Mouse (Mus musculus) left cerebral cortex, postnatal 4 days (tissue): ENCODE data around the gene Nrbp1. TPM values are rescaled to one million over a fixed set of nuclear protein-coding genes. Genes with fewer than 3 reads are reported as not detected.
A peak's percentile ranks its signal among the peaks of the same experiment; 100 is the strongest.

Source experiments
- DNase-seq: peaks from one replicate; pipeline ENCODE4 v3.0.0-alpha.2; 2022
- intact Hi-C: fragments of 180-260 bp; cut with DNase I; formaldehyde crosslinking; loops from one replicate; pipeline ENCODE4 v1.15.1; 2025
- total RNA-seq, 2 experiments: library from RNA; stranded (reverse); gene quantifications; 2 replicates each; pipeline ENCODE4 v1.2.3; 2021

Nrbp1 gene
- total RNA-seq, 2 experiments from 2014 or later = 91.8 to 94.3 TPM

GRCm38 (mm10) chr5:31255381-31255780, 14.7 kb downstream of the Nrbp1 start:
- intact Hi-C loops = no loop called here

DNA sequence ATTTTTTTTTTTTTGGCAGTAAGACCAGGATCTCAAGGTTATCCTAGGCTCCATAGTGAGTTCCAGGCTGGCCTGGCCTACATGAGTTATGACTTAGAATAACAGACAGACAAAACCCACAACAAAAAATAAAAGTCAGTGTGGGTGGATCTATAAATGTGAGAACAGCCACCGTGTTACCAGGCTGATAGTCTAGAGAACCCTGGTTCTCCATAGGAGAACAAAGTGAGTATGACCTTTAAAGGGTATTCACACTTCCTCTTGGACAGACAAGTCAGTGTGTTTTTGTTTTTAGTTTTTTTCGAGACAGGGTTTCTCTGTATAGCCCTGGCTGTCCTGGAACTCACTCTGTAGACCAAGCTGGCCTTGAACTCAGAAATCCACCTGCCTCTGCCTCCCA, 15.3 kb downstream of the Nrbp1 start:
- intact Hi-C loops = no loop called here
- DNase-seq = no peak

More at GRCm38 (mm10) chr5:31255381-31255780, 14.7 kb downstream of the Nrbp1 start:
- DNase-seq = no peak

DNA sequence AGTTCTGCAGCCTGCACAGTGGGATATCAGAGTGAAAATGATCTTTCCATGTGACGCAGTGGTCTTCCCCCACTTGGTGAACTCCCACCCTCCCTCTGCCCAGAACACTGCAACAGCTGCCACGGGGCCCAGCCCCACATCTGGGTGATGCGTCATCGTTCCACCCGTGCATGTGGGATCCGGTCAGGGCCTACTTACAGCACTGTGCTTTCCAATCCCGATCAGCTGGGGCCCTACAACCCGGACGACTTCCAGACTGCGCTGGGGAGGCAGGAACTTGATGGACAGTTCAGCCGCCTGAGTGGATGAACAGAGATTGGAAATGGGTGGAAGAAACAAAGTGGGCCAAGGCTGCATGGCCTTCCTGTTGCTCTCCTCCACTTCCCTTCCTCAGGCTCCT, 17.0 kb downstream of the Nrbp1 start:
- intact Hi-C loops = no loop called here
- no peak for DNase-seq

- DNase-seq = no peak
- intact Hi-C loops = no loop called here
These were observed 25.4 kb downstream of the Nrbp1 start for GRCm38 (mm10) chr5:31266101-31266500.

- intact Hi-C loops = no loop called here
- no peak for DNase-seq
These were observed 27.0 kb downstream of the Nrbp1 start for GRCm38 (mm10) chr5:31267686-31268085.

DNA sequence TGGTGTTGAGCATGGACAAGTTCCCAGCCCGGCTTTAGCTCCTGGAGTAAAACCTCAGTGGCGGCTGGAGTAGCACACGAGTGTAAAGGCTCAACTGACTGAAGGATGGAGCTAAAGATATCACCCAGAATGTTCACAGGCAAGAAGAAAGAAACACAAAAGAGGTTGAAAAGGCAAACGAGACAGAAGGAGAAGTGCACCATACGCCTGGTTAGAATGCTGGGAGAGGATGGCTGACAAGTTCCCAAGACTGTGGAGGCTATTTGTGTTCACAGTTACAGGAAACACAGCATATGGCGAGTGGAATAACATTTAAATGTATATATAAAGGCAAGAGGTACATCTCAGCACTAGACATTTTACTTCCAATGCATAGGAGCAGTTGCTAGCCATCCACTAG, 32.4 kb downstream of the Nrbp1 start:
- intact Hi-C loops = loop anchor here (10.0 kb wide), 1 partner anchor 202 kb away; no protein-coding TSS in a partner anchor
- DNase-seq = no peak

GRCm38 (mm10) chr5:31279245-31279988, 38.8 kb downstream of the Nrbp1 start:
- intact Hi-C loops = loop anchor here (10.0 kb wide), 1 partner anchor 195 kb away; no protein-coding TSS in a partner anchor
- no peak for DNase-seq

DNA sequence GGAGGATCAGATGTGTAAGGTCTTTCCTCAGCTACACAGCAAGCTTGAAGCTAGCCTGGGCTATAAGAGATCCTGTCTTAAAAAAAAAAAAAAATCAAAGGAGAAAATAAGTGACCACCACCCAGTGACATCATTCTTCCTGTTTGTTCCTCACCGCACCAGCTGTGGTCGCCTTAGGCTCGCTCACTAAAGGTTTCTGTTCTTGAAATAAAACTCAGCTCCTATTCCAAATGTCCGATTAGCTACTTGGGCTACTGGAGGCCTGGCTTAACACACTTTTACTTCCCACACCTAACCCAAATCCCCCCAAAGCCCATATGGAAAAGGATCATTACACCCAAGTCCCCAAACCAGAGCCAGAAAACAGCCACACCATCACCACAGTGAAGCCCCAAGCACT, 47.6 kb downstream of the Nrbp1 start:
- DNase-seq = no peak
- intact Hi-C loops = no loop called here

DNA sequence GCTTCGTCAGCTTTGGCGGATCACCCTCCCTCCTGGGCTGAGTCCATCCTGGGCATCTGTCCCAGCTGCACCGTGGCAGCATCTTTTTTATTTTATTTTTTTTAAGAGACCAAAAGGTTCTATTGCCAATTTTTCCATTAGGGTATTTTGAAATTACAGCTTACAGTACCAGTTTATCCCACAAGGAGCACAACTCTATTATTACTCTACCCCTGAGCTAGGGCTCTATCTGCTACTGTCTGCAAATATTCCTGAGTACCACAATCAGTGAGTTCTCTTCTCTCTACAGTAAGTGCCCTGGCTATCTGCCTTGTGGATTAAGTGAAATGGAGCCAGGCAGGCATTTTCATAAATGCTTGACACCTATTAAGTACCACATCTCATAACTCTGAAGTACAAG, 48.0 kb downstream of the Nrbp1 start:
- intact Hi-C loops = no loop called here

GRCm38 (mm10) chr5:31289626-31290230, 49.1 kb downstream of the Nrbp1 start:
- DNase-seq = no peak
- intact Hi-C loops = no loop called here

More for the DNA sequence above, 48.0 kb downstream of the Nrbp1 start:
- DNase-seq = no peak

DNA sequence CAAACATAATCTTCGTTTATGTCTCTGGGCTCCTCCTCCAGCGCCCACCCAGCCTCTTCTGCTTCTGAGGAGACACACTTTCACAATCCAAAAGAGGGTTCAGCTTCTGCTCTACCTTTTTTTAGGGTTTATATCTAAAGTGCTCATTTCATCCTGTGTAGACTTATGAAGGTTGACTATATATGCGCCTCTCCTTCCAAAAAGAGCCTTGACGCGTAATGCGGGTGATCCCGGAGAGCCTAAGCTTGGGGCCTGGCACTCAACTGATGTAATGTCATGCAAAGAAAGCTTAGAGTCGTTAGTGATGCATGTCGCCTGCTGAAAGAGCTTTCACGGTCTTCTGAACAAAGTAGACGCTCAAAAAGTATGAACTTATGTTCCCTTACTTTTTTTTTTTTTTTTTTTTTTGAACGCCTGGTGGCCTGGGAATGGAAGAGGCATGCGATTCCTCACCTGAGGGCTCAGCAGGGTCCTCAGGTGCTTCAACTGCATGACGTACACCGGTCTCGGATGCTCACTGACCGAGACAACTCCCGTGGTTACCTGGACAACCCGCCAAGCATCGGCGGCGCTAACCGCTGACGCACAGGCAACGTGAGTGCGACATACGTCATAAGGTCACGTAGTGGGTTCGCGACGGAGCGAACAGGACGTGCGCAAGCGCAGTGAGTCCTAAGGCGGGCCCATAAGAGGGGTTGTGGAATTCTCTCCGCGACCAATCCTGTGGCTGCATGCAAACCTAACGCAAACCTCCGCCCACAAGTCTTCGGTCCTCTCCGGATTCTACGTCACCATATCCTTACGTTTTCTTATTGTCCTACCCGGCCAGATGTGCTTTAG, 50.1 kb downstream of the Nrbp1 start, which contains the start of gene Ift172:
Ift172 (minus strand) TSS at position 596 of the 840 bp plus-strand sequence.
- intact Hi-C loops = no loop called here

GRCm38 (mm10) chr5:31291361-31291688, 50.7 kb downstream of the Nrbp1 start:
- intact Hi-C loops = no loop called here

More for the DNA sequence above, 50.1 kb downstream of the Nrbp1 start, which contains the start of gene Ift172:
- DNase-seq = peak; percentile 97

GRCm38 (mm10) chr5:31294964-31295605, 54.4 kb downstream of the Nrbp1 start:
- DNase-seq = no peak
- intact Hi-C loops = loop anchor here (5.0 kb wide), 1 partner anchor 157 kb away; the partner anchor contains the start of gene Zfp512

More at GRCm38 (mm10) chr5:31291361-31291688, 50.7 kb downstream of the Nrbp1 start:
- DNase-seq = no peak

GRCm38 (mm10) chr5:31295606-31296141, 55.0 kb downstream of the Nrbp1 start, which contains the start of gene Fndc4:
Fndc4 (minus strand) TSS chr5:31296080.
- intact Hi-C loops = loop anchor here (5.0 kb wide), 1 partner anchor 157 kb away; the partner anchor contains the start of gene Zfp512
- peak; percentile 79 for DNase-seq

DNA sequence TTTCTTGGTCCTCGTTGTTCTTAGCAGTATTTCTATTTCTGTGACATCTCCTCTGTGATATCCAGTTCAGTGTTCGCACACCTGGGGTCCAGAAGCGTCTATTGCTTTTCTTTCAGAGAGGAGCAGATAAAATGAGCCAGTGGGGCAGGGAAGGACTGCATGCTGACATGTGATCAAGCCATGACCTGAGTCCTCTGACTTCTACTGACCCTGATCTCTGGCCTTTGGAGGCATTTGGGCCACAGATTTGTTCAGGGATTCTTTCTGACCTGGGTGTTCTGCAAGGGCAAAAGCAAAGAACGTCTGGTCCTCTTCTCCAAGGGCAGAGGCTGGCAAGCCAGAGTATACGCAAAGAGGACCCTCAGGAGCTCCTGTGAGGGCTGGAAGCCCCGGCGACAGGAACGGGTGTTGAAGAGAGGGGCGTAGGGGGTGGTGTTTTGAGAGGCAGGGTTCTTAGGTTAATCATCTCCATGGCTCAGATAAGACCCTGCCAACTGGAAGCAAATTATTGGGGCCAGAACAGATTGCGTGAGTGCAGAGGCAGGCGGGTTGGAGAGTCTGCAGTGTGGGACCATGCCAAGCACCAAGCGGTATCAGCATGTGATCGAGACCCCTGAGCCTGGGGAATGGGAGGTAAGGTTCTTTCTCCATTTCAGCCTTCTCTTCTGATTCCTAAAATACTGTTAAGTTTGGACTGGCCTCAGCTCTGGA, 56.5 kb downstream of the Nrbp1 start, which contains the start of gene Gckr:
Gckr (plus strand) TSS at position 397 of the 711 bp plus-strand sequence.
- intact Hi-C loops = loop anchor here (5.0 kb wide), 1 partner anchor 155 kb away; the partner anchor contains the start of gene Zfp512
- no peak for DNase-seq

- DNase-seq = no peak
- intact Hi-C loops = loop anchor here (5.0 kb wide), 1 partner anchor 154 kb away; the partner anchor contains the start of gene Zfp512
These were observed 57.3 kb downstream of the Nrbp1 start for GRCm38 (mm10) chr5:31297981-31298380.

DNA sequence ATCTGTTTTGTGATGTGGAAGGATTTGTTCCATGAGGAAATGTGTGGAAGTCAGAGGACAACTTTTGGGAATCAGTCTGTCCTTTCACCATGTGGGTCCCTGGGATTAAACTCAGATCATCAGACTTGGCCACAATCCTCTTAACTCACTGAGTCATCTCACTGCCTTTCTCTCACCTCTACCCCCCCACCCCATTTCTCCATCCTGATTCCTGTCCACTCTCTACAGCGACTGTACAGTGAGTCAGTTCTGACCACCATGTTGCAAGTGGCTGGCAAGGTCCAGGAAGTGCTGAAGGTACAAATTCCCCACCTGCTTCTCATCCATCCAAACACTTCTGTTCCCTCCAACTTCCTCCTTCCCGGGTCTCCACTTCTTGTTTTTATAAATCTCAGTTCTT, 57.8 kb downstream of the Nrbp1 start:
- intact Hi-C loops = loop anchor here (5.0 kb wide), 1 partner anchor 154 kb away; the partner anchor contains the start of gene Zfp512

More for the DNA sequence above, 57.8 kb downstream of the Nrbp1 start:
- DNase-seq = no peak
